Comparison of ENCODE assay signal across 15 mouse cellular contexts in genomic region chr17:23681086-23681485, GRCm38 (mm10). TPM values are rescaled to one million over a fixed set of nuclear protein-coding genes. Genes with fewer than 3 reads are reported as not detected.
A peak's percentile ranks its signal among the peaks of the same experiment; 100 is the strongest.
DNase-seq lines count a peak whose midpoint lies in the region; ATAC-seq and TF ChIP-seq lines count a peak whose summit lies in the region.
"Had no signal": no experiment of that assay in that cellular context is flagged by ENCODE, and none has a peak within 500 bp of the region (broad histone marks: within the 10 kb centered on the region; RNA-seq: fewer than 3 reads in every experiment).

No protein-coding gene starts in this region.

- ATAC-seq in hindbrain, embryonic 12.5 days (ENCODE audit: low FRiP score), result no peak
- ATAC-seq in hindbrain, embryonic 13.5 days (ENCODE audit: low FRiP score), result no peak
- ATAC-seq in Patski, result peak; percentile 32
- ATAC-seq in kidney, postnatal 0 days (replicated peaks; ENCODE audit: low FRiP score, low read depth), result 0 out of 2 replicates have a peak, but pooled peaks have one; percentile 12
- ATAC-seq in forebrain, embryonic 11.5 days (replicated peaks; ENCODE audit: low FRiP score), result no peak
- ATAC-seq in midbrain, postnatal 0 days (ENCODE audit: low FRiP score), result no peak

- no peak for TF ChIP-seq CTCF in Patski (IDR thresholded peaks at IDR 0.05)
- no peak for TF ChIP-seq CTCF in kidney, postnatal 0 days (IDR thresholded peaks at IDR 0.05; ENCODE audit: low read depth)
- no peak for TF ChIP-seq CTCF in midbrain, postnatal 0 days (IDR thresholded peaks at IDR 0.05)

- intact Hi-C loops in heart, postnatal 25 days (cut with DNase I), result no loop called here

- H3K36me3 ChIP-seq in hindbrain, embryonic 12.5 days, result no peaks in the 10 kb centered on the region
- no peaks in the 10 kb centered on the region for H3K36me3 ChIP-seq in hindbrain, embryonic 13.5 days
- H3K36me3 ChIP-seq in kidney, postnatal 0 days (ENCODE audit: insufficient read depth, low read length), result no peaks in the 10 kb centered on the region
- H3K36me3 ChIP-seq in forebrain, embryonic 11.5 days (ENCODE audit: control insufficient read depth, insufficient read depth, low read length), result no peaks in the 10 kb centered on the region
- no peaks in the 10 kb centered on the region for H3K36me3 ChIP-seq in midbrain, postnatal 0 days (ENCODE audit: insufficient read depth, low read length)
- H3K36me3 ChIP-seq: heart, embryonic 13.5 days; limb, embryonic 12.5 days had no signal

- H3K9me3 ChIP-seq in hindbrain, embryonic 12.5 days (replicated peaks), result no peaks in the 10 kb centered on the region
- H3K9me3 ChIP-seq in hindbrain, embryonic 13.5 days, result no peaks in the 10 kb centered on the region
- no peaks in the 10 kb centered on the region for H3K9me3 ChIP-seq in kidney, postnatal 0 days (replicated peaks; ENCODE audit: low read length)
- no peaks in the 10 kb centered on the region for H3K9me3 ChIP-seq in forebrain, embryonic 11.5 days (ENCODE audit: control insufficient read depth, low read length)
- no peaks in the 10 kb centered on the region for H3K9me3 ChIP-seq in midbrain, postnatal 0 days (ENCODE audit: low read length)
- H3K9me3 ChIP-seq: heart, embryonic 13.5 days; limb, embryonic 12.5 days had no signal

- CTCF ChIA-PET in Patski (lab: Charles Lee), result interaction anchor here (0.6 to 1.6 kb wide), 2 partner anchors 22 to 25 kb away, joined by 3 to 5 read pairs; no protein-coding TSS in a partner anchor

- DNase-seq in 416B (ENCODE audit: low read depth), result peak; percentile 63
- no peak for DNase-seq in Patski (ENCODE audit: low read depth, low spot score)
- DNase-seq in kidney, postnatal 0 days (ENCODE audit: low spot score), result no peak
- no peak for DNase-seq in forebrain, embryonic 11.5 days (ENCODE audit: low spot score)
- no peak for DNase-seq in heart, postnatal 25 days (ENCODE audit: low spot score)
- DNase-seq in midbrain, postnatal 0 days (ENCODE audit: low spot score), result no peak
- DNase-seq: layer of hippocampus, postnatal 36 days; thymus, postnatal 4 days had no signal

- no peak overlapping the region for H3K27ac ChIP-seq in hindbrain, embryonic 12.5 days
- H3K27ac ChIP-seq in hindbrain, embryonic 13.5 days, result no peak overlapping the region
- peak overlapping the region; percentile 84 for H3K27ac ChIP-seq in kidney, postnatal 0 days
- H3K27ac ChIP-seq in forebrain, embryonic 11.5 days (ENCODE audit: low read depth, low read length), result no peak overlapping the region
- H3K27ac ChIP-seq in midbrain, postnatal 0 days (ENCODE audit: low read depth, low read length), result no peak overlapping the region
- H3K27ac ChIP-seq: heart, embryonic 13.5 days; limb, embryonic 12.5 days; macrophage had no signal

- H3K4me1 ChIP-seq in hindbrain, embryonic 12.5 days, result peaks cover 31% of the 10 kb centered on the region
- peaks cover 40% of the 10 kb centered on the region for H3K4me1 ChIP-seq in hindbrain, embryonic 13.5 days (replicated peaks)
- peaks cover 16% of the 10 kb centered on the region; the same call in 1 of the 2 replicates for H3K4me1 ChIP-seq in kidney, postnatal 0 days (replicated peaks; ENCODE audit: insufficient read depth, low read length)
- peaks cover 9% of the 10 kb centered on the region; the same call in 1 of the 2 replicates for H3K4me1 ChIP-seq in forebrain, embryonic 11.5 days (replicated peaks; ENCODE audit: control insufficient read depth, insufficient read depth, low read length)
- H3K4me1 ChIP-seq in midbrain, postnatal 0 days (ENCODE audit: insufficient read depth, low read length), result peaks cover 6% of the 10 kb centered on the region

- H3K9ac ChIP-seq in hindbrain, embryonic 12.5 days, result no peak overlapping the region
- H3K9ac ChIP-seq in hindbrain, embryonic 13.5 days, result no peak overlapping the region
- H3K9ac ChIP-seq in kidney, postnatal 0 days (ENCODE audit: low read depth, low read length), result 0 out of 2 replicates have a peak overlapping the region, but pooled peaks have one; percentile 18
- no peak overlapping the region for H3K9ac ChIP-seq in forebrain, embryonic 11.5 days (ENCODE audit: low read length)
- no peak overlapping the region for H3K9ac ChIP-seq in midbrain, postnatal 0 days (replicated peaks; ENCODE audit: low read length, poor library complexity, severe bottlenecking)
- H3K9ac ChIP-seq: heart, embryonic 13.5 days; limb, embryonic 12.5 days had no signal

- H3K4me3 ChIP-seq in hindbrain, embryonic 12.5 days, result peak overlapping the region; percentile 16; the same call in 1 of the 2 replicates
- H3K4me3 ChIP-seq in hindbrain, embryonic 13.5 days, result no peak overlapping the region
- no peak overlapping the region for H3K4me3 ChIP-seq in kidney, postnatal 0 days (replicated peaks; ENCODE audit: low read depth, low read length)
- H3K4me3 ChIP-seq in forebrain, embryonic 11.5 days (ENCODE audit: low read depth, low read length), result no peak overlapping the region
- no peak overlapping the region for H3K4me3 ChIP-seq in midbrain, postnatal 0 days (ENCODE audit: low read depth, low read length)
- H3K4me3 ChIP-seq: erythroblast, embryonic 14.5 days; heart, embryonic 13.5 days; limb, embryonic 12.5 days had no signal

- in situ Hi-C loops in Patski (cut with MboI; ENCODE audit: low pct_unique_long_range_greater_than_20kb), result no loop called here

- POLR2A ChIA-PET in Patski (lab: Charles Lee), result no interaction called here

- H3K4me2 ChIP-seq in hindbrain, embryonic 12.5 days (replicated peaks), result 0 out of 2 replicates have a peak overlapping the region, but pooled peaks have one; percentile 19
- H3K4me2 ChIP-seq in hindbrain, embryonic 13.5 days, result no peak overlapping the region
- H3K4me2 ChIP-seq in kidney, postnatal 0 days (ENCODE audit: low read length), result peak overlapping the region; percentile 54
- H3K4me2 ChIP-seq in forebrain, embryonic 11.5 days (ENCODE audit: low read depth, low read length, severe bottlenecking), result no peak overlapping the region
- H3K4me2 ChIP-seq in midbrain, postnatal 0 days (ENCODE audit: low read depth, low read length, poor library complexity, severe bottlenecking), result no peak overlapping the region
- H3K4me2 ChIP-seq: heart, embryonic 13.5 days; limb, embryonic 12.5 days had no signal

- H3K27me3 ChIP-seq in hindbrain, embryonic 12.5 days, result peaks cover 80% of the 10 kb centered on the region
- peaks cover 88% of the 10 kb centered on the region for H3K27me3 ChIP-seq in hindbrain, embryonic 13.5 days
- no peaks in the 10 kb centered on the region for H3K27me3 ChIP-seq in Patski
- peaks cover 10% of the 10 kb centered on the region; the same call in 1 of the 2 replicates for H3K27me3 ChIP-seq in kidney, postnatal 0 days (ENCODE audit: insufficient read depth, low read length)
- H3K27me3 ChIP-seq in forebrain, embryonic 11.5 days (ENCODE audit: control insufficient read depth, insufficient read depth, low read length), result peaks cover 43% of the 10 kb centered on the region
- H3K27me3 ChIP-seq in midbrain, postnatal 0 days (ENCODE audit: insufficient read depth, low read length), result peaks cover 46% of the 10 kb centered on the region

- WGBS in hindbrain, embryonic 12.5 days, result 78% methylated on average over 10 of the region's 10 CpGs
- WGBS in hindbrain, embryonic 13.5 days, result 77% methylated on average over 10 of the region's 10 CpGs
- WGBS in kidney, postnatal 0 days, result 49% methylated on average over 10 of the region's 10 CpGs
- 82% methylated on average over 10 of the region's 10 CpGs for WGBS in forebrain, embryonic 11.5 days
- 82% methylated on average over 10 of the region's 10 CpGs for WGBS in midbrain, postnatal 0 days

RNA-seq across cellular contexts. Expression of gene Cldn6, which starts 2.0 kb away (rescaled TPM):
- 14.6 and 35.0 TPM in 2 replicates for polyA plus RNA-seq in hindbrain, embryonic 12.5 days (2016; fragmentation: Nextera tagmentation; extraction: Ambion mirVana)
- polyA plus RNA-seq in hindbrain, embryonic 13.5 days (2015; fragmentation: Nextera tagmentation; extraction: Ambion mirVana), result 0.61 and 0.85 TPM in 2 replicates
- not detected for polyA plus RNA-seq in Patski (2021)
- polyA plus RNA-seq in kidney, postnatal 0 days (2015; fragmentation: Nextera tagmentation; extraction: Ambion mirVana), result 131 and 155 TPM in 2 replicates
- 8.7 and 9.7 TPM in 2 replicates for polyA plus RNA-seq in forebrain, embryonic 11.5 days (2014; fragmentation: Nextera tagmentation; extraction: Ambion mirVana)
- total RNA-seq in heart, postnatal 25 days (2021), result not detected
- 0.60 and 0.99 TPM in 2 replicates for total RNA-seq in midbrain, postnatal 0 days (2014; rRNA removed)
- 0.31 and 0.56 TPM in 2 replicates for polyA plus RNA-seq in midbrain, postnatal 0 days (2015; fragmentation: Nextera tagmentation; extraction: Ambion mirVana)
- total RNA-seq: adrenal gland, adult 18-20 months; layer of hippocampus, postnatal 36 days had no signal
- polyA plus RNA-seq: erythroblast, embryonic 14.5 days; macrophage had no signal

RNA-seq across cellular contexts. Expression of gene Cldn9, which starts 2.7 kb away (rescaled TPM):
- polyA plus RNA-seq in hindbrain, embryonic 12.5 days (2016; fragmentation: Nextera tagmentation; extraction: Ambion mirVana), result 5.5 and 14.6 TPM in 2 replicates
- polyA plus RNA-seq in hindbrain, embryonic 13.5 days (2015; fragmentation: Nextera tagmentation; extraction: Ambion mirVana), result 1.4 and 2.5 TPM in 2 replicates
- 0.05 TPM for polyA plus RNA-seq in Patski (2021)
- polyA plus RNA-seq in kidney, postnatal 0 days (2015; fragmentation: Nextera tagmentation; extraction: Ambion mirVana), result 41.2 and 41.8 TPM in 2 replicates
- 4.8 and 6.6 TPM in 2 replicates for polyA plus RNA-seq in forebrain, embryonic 11.5 days (2014; fragmentation: Nextera tagmentation; extraction: Ambion mirVana)
- total RNA-seq in heart, postnatal 25 days (2021), result not detected
- total RNA-seq in midbrain, postnatal 0 days (2014; rRNA removed), result 0.19 and 0.55 TPM in 2 replicates
- polyA plus RNA-seq in midbrain, postnatal 0 days (2015; fragmentation: Nextera tagmentation; extraction: Ambion mirVana), result 0.25 TPM in 1 of 2 replicates, not detected in the other
- total RNA-seq: adrenal gland, adult 18-20 months had no signal
- polyA plus RNA-seq: erythroblast, embryonic 14.5 days; macrophage had no signal

RNA-seq across cellular contexts. Expression of gene Tnfrsf12a, which starts 3.8 kb away (rescaled TPM):
- 2.8 and 4.2 TPM in 2 replicates for polyA plus RNA-seq in hindbrain, embryonic 12.5 days (2016; fragmentation: Nextera tagmentation; extraction: Ambion mirVana)
- 2.7 and 3.4 TPM in 2 replicates for polyA plus RNA-seq in hindbrain, embryonic 13.5 days (2015; fragmentation: Nextera tagmentation; extraction: Ambion mirVana)
- polyA plus RNA-seq in Patski (2021), result 421 TPM
- 47.0 and 50.0 TPM in 2 replicates for polyA plus RNA-seq in kidney, postnatal 0 days (2015; fragmentation: Nextera tagmentation; extraction: Ambion mirVana)
- polyA plus RNA-seq in forebrain, embryonic 11.5 days (2014; fragmentation: Nextera tagmentation; extraction: Ambion mirVana), result 2.5 and 2.7 TPM in 2 replicates
- total RNA-seq in heart, postnatal 25 days (2021), result 100 to 1,000 TPM in 1 of 2 experiments, 10 to 100 TPM in 1; 79.9 to 111 TPM
- total RNA-seq in midbrain, postnatal 0 days (2014; rRNA removed), result 3.9 and 4.2 TPM in 2 replicates
- polyA plus RNA-seq in midbrain, postnatal 0 days (2015; fragmentation: Nextera tagmentation; extraction: Ambion mirVana), result 3.3 TPM in 2 replicates

RNA-seq across cellular contexts. Expression of gene Thoc6, which starts 7.4 kb away (rescaled TPM):
- polyA plus RNA-seq in hindbrain, embryonic 12.5 days (2016; fragmentation: Nextera tagmentation; extraction: Ambion mirVana), result 43.8 and 47.5 TPM in 2 replicates
- 47.2 and 50.2 TPM in 2 replicates for polyA plus RNA-seq in hindbrain, embryonic 13.5 days (2015; fragmentation: Nextera tagmentation; extraction: Ambion mirVana)
- polyA plus RNA-seq in Patski (2021), result 32.9 TPM
- polyA plus RNA-seq in kidney, postnatal 0 days (2015; fragmentation: Nextera tagmentation; extraction: Ambion mirVana), result 32.3 and 35.5 TPM in 2 replicates
- polyA plus RNA-seq in forebrain, embryonic 11.5 days (2014; fragmentation: Nextera tagmentation; extraction: Ambion mirVana), result 54.0 and 56.6 TPM in 2 replicates
- 10 to 100 TPM; 12.2 to 12.3 TPM for total RNA-seq in heart, postnatal 25 days (2021)
- total RNA-seq in midbrain, postnatal 0 days (2014; rRNA removed), result 16.7 and 21.5 TPM in 2 replicates
- 21.1 and 23.2 TPM in 2 replicates for polyA plus RNA-seq in midbrain, postnatal 0 days (2015; fragmentation: Nextera tagmentation; extraction: Ambion mirVana)

RNA-seq across cellular contexts. Expression of gene Hcfc1r1, which starts 7.7 kb away (rescaled TPM):
- polyA plus RNA-seq in hindbrain, embryonic 12.5 days (2016; fragmentation: Nextera tagmentation; extraction: Ambion mirVana), result 65.5 and 69.0 TPM in 2 replicates
- 108 and 109 TPM in 2 replicates for polyA plus RNA-seq in hindbrain, embryonic 13.5 days (2015; fragmentation: Nextera tagmentation; extraction: Ambion mirVana)
- polyA plus RNA-seq in Patski (2021), result 261 TPM
- polyA plus RNA-seq in kidney, postnatal 0 days (2015; fragmentation: Nextera tagmentation; extraction: Ambion mirVana), result 116 and 120 TPM in 2 replicates
- polyA plus RNA-seq in forebrain, embryonic 11.5 days (2014; fragmentation: Nextera tagmentation; extraction: Ambion mirVana), result 38.3 and 40.3 TPM in 2 replicates
- 100 to 1,000 TPM; 193 to 207 TPM for total RNA-seq in heart, postnatal 25 days (2021)
- total RNA-seq in midbrain, postnatal 0 days (2014; rRNA removed), result 87.3 and 194 TPM in 2 replicates
- polyA plus RNA-seq in midbrain, postnatal 0 days (2015; fragmentation: Nextera tagmentation; extraction: Ambion mirVana), result 210 and 212 TPM in 2 replicates

Comparison
In these comparisons a context has a peak if more than half of its experiments do, and no peak if none do; other contexts are left out.
1. H3K4me2 ChIP-seq: peak in hindbrain, embryonic 12.5 days (single experiment) and kidney, postnatal 0 days (single experiment); none in hindbrain, embryonic 13.5 days (single experiment), forebrain, embryonic 11.5 days (single experiment) and midbrain, postnatal 0 days (single experiment).
2. ATAC-seq: peak in Patski (single experiment) and kidney, postnatal 0 days (single experiment); none in hindbrain, embryonic 12.5 days (single experiment), hindbrain, embryonic 13.5 days (single experiment), forebrain, embryonic 11.5 days (single experiment) and midbrain, postnatal 0 days (single experiment).